Mouse (Mus musculus): Measurements from ENCODE around the gene Jarid2.
"Not testable (repeated sequence)": the region's sequence is repeated elsewhere in the genome, so short reads cannot be mapped to it uniquely, and the experiment has no call there.

Jarid2 gene

GRCm38 (mm10) chr13:44729424-44729971, at the start of gene Jarid2:
TSS of gene Jarid2 (plus strand) at chr13:44729474.
- no peak for DNase-seq (ENCODE audit: low read depth, low spot score)

- no peak for DNase-seq (ENCODE audit: low read depth, low spot score)
Measured at GRCm38 (mm10) chr13:44681051-44681450, 48.2 kb upstream of the Jarid2 start.

GRCm38 (mm10) chr13:44688140-44688539, 41.1 kb upstream of the Jarid2 start:
- DNase-seq (ENCODE audit: low read depth, low spot score): no peak

GRCm38 (mm10) chr13:44697628-44698027, 31.6 kb upstream of the Jarid2 start:
- no peak for DNase-seq (ENCODE audit: low read depth, low spot score)

- DNase-seq (ENCODE audit: low read depth, low spot score): no peak
Measured at GRCm38 (mm10) chr13:44704036-44704801, 25.1 kb upstream of the Jarid2 start.

GRCm38 (mm10) chr13:44705031-44705742, 24.1 kb upstream of the Jarid2 start:
- no peak for DNase-seq (ENCODE audit: low read depth, low spot score)

GRCm38 (mm10) chr13:44705743-44706044, 23.6 kb upstream of the Jarid2 start:
- DNase-seq (ENCODE audit: low read depth, low spot score): no peak

GRCm38 (mm10) chr13:44706206-44706915, 22.9 kb upstream of the Jarid2 start:
- DNase-seq (ENCODE audit: low read depth, low spot score): no peak

GRCm38 (mm10) chr13:44707176-44707575, 22.1 kb upstream of the Jarid2 start:
- DNase-seq (ENCODE audit: low read depth, low spot score): no peak

- no peak for DNase-seq (ENCODE audit: low read depth, low spot score)
Measured at GRCm38 (mm10) chr13:44708336-44709017, 20.8 kb upstream of the Jarid2 start.

GRCm38 (mm10) chr13:44709747-44710480, 19.4 kb upstream of the Jarid2 start:
- DNase-seq (ENCODE audit: low read depth, low spot score): no peak

GRCm38 (mm10) chr13:44711062-44711461, 18.2 kb upstream of the Jarid2 start:
- DNase-seq (ENCODE audit: low read depth, low spot score): no peak

- DNase-seq (ENCODE audit: low read depth, low spot score): no peak
Measured at GRCm38 (mm10) chr13:44711882-44712281, 17.4 kb upstream of the Jarid2 start.

- DNase-seq (ENCODE audit: low read depth, low spot score): no peak
Measured at GRCm38 (mm10) chr13:44715187-44715885, 13.9 kb upstream of the Jarid2 start.

- DNase-seq (ENCODE audit: low read depth, low spot score): no peak
Measured at GRCm38 (mm10) chr13:44717838-44718237, 11.4 kb upstream of the Jarid2 start.

- not testable (repeated sequence) for DNase-seq (ENCODE audit: low read depth, low spot score)
Measured at GRCm38 (mm10) chr13:44718465-44718864, 10.8 kb upstream of the Jarid2 start.

- no peak for DNase-seq (ENCODE audit: low read depth, low spot score)
Measured at GRCm38 (mm10) chr13:44720094-44720493, 9.2 kb upstream of the Jarid2 start.

- DNase-seq (ENCODE audit: low read depth, low spot score): no peak
Measured at GRCm38 (mm10) chr13:44721891-44722547, 7.3 kb upstream of the Jarid2 start.

- not testable (repeated sequence) for DNase-seq (ENCODE audit: low read depth, low spot score)
Measured at GRCm38 (mm10) chr13:44723522-44723921, 5.8 kb upstream of the Jarid2 start.

Data from retina, adult 2 months (tissue).